Mouse (Mus musculus): Measurements from ENCODE around the gene Ccdc78.
"Not testable (repeated sequence)": the region's sequence is repeated elsewhere in the genome, so short reads cannot be mapped to it uniquely, and the experiment has no call there.

The Ccdc78 gene

DNA sequence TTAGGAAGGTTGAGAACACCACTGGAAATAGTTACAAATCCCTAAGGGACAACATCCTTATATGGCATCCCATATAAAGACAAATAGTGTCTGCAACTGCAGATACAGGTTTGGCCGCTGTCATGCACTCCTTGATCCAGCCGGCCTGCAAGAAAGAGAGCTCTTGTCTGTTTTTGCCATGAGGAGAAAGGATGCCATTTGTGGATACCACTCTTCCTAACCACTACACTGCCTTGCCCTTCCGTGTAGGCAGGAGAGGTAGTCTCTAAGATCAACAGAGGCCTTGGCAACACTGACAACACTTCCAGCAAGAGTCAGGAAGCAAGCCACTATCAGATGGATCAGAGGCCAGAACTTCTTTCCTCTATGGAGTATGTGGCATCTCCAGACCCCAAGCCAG, at the start of gene Ccdc78:
Gene Ccdc78 (plus strand): TSS at position 301 of the 400 bp plus-strand sequence.
- no peak for DNase-seq (ENCODE audit: low read depth, low spot score)

DNA sequence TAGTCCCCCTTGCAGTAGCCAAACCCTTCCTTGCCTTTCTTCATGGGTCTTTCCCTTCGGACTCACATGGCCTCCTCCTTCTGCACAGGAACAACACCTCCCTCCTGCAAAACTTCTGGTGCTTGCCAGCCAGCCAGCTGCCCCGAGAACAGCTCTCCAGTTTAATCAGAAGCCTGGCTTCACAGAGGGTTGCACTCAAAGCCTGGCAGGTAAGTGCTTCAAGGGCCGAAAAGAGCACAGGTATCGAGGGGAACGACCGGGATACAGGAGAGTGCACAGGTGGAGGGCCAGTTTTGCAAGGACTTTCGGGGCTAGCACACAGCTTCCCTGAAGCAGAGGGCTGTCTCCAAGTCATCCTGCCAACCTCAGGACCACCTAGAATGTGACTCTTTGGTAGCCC, 47.5 kb upstream of the Ccdc78 start:
- no peak for DNase-seq (ENCODE audit: low read depth, low spot score)

DNA sequence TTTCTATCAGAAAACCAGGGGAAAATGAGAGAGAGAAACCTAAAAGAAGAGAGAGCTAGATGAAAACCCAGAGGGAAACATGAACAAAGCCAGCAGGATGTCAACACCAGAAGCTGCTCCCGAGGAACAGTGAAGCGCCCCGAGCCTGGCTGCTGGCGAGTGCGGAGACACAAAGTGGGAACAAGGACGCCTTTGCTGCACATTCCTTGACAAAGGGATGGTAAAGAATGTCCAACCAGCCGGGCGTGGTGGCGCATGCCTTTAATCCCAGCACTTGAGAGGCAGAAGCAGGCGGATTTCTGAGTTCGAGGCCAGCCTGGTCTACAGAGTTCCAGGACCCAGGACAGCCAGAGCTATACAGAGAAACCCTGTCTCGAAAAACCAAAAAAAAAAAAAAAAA, 44.9 kb upstream of the Ccdc78 start:
- DNase-seq (ENCODE audit: low read depth, low spot score): not testable (repeated sequence)

DNA sequence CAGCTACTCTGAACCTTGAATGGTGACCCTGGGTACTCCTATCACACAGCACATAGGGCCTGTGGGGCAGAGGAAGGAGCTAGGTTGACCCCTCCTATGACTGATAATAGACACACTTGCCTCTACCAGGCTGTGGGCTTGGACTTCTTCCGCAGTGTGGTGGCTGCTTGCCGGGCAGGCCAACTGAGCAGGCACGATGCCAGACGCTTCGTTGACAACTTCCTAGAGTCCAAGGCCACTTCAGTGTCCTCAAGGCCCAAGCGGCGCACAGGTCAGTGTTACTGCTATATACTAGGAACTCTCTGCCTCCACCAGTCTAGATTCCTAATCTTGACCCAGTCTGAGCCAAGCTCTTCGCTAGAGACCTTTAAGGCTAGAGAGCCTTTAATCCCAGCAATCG, 42.5 kb upstream of the Ccdc78 start:
- DNase-seq (ENCODE audit: low read depth, low spot score): no peak

DNA sequence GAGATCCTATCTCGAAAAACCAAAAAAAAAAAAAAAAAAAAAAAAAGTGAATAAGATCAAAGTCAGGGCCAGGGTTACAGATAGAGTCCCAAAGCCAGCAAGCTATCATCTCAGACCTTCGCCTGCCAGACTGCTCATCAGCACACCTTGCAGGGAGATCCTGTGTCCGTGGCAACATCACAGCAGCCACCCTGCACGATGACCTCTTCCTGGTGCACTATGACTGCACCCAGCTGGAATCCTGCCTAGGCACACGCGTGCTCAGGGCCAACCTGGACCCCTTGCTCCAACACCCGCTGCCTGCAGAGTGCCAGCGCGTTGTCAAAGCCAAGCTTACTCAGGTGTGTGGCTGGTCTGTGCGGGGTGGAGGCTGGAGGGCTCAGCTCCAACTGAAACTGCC, 42.1 kb upstream of the Ccdc78 start:
- DNase-seq (ENCODE audit: low read depth, low spot score): no peak

DNA sequence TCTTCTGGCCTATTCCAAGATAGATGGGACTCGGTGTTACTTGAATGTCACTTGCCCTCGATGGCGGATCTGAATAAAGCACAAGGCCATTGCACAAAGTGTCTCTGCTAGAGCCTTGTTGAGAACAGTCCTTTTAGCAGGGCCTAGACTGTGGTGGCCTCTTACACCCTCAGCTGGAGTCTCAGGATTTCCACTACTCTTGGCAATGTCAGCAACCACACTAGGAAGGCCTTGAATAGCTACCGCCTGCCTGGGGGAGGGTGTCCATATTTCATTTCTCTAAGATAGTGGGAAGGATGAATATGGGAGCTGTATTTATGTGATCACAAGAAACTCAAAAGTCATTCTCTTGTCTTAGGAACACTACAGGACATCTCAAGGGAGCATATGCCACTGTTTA, 38.1 kb upstream of the Ccdc78 start:
- no peak for DNase-seq (ENCODE audit: low read depth, low spot score)

DNA sequence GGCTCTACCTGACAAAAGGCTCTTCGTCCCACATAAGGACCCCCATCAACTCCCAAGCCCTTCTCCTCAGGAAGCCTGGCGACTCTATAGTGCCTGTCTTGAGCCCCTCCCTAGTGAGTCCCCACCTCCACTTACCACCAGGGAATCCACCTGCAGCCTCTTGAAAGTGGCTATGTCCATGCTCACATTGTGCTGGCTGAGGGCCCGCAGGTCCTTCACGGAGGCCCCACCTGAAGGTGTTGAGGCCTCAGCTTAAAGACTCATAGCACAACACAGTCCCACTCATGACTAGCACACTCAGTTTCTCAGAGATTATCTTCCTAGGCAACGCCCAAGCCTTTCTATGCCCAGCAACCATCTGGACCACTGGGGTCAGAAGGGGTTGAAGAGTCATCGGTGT, 37.1 kb upstream of the Ccdc78 start:
- DNase-seq (ENCODE audit: low read depth, low spot score): no peak

DNA sequence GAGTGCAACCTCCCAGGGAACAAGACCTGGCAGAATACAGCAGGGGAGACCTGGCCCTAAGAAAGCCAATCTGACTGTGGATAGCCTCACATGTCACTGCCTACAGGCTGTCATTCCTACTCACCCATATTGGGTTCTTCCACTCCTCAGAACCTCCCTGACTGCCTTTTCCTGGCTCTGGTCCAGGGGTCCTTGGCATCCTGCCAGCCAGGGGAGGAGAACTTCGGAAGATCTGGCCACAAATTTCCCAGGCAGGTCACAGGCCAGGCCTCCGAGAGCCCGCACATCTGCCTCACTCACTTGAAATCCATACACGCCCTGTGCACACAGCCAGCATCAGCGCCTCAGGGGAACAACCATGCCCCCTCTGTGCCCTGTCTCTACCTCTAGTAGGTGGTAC, 34.9 kb upstream of the Ccdc78 start:
- no peak for DNase-seq (ENCODE audit: low read depth, low spot score)

DNA sequence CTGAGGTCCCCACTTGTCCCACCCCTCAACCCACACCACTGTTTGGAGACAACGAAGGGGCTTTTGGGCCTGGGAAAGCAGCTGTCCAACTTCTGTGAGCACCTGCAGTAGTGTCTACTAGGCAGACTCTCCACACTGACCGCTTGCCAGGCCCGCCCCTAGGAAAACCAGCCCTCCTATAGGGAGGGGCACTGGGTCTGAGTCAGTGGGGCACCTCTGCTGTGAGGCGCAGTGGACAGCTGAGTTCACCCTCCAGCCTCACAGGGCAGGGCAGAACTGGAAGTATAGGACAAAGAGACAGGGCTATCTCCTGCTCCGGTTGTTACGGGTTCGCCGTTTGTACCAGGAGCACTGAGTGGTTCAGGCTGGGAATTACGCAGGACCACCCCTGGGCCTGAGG, 32.1 kb upstream of the Ccdc78 start, which contains the start of gene Msln:
Gene Msln (minus strand): TSS at position 138 of the 400 bp plus-strand sequence.
- no peak for DNase-seq (ENCODE audit: low read depth, low spot score)

DNA sequence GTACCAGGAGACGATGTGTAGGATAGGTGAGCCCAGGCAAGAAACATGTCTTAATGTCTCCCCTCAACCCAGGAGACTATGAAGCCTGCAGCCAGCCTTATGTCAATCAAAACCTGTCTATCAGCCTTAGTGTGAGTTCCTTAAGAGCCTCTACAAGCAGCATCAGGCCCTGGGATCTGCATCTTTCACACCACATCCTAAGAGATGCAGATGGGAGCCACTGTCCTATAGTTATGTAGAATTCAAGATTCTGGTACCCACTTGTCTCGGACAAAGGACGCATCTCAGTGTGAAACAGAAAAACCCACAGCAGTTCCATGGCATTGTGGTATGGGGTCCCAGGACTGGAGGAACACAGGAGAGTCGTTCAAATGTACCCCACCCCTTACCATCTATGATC, 31.3 kb upstream of the Ccdc78 start:
- no peak for DNase-seq (ENCODE audit: low read depth, low spot score)

DNA sequence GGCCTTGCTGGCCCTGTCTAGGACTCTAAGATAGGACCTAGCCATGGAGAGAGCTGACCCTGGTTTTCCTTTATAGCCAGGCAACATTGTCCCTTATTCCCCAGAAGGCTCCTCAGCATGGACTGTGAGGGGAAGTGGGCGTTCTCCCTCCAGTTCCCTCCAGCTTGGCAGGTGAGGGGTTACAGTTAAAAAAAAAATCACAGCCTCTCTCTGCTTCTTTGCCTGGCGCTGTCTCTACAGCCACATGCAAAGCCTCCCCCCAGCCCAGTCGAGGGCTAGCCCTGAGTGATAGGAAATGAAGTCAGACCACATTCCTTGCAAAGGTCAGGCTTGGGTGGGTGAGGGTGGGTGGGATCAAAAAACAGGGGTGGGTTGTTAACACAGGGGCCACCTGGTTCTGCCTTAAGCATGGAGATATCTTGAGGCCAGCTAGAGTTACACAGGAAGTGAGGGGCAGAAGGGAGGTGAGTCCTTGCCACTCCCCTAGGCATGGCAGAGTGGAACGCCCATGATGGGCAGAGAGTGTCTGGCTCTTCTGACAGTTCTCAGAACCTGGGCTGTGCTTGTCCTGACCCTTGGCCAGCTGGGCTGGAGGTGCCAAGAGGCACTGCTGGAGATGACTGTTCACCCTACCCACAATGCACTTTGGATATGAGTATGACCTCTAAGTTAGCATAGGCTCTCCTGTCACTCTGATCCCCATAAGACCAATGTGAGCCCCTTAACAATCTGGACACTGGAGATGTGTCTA, 30.6 kb upstream of the Ccdc78 start:
- no peak for DNase-seq (ENCODE audit: low read depth, low spot score)

DNA sequence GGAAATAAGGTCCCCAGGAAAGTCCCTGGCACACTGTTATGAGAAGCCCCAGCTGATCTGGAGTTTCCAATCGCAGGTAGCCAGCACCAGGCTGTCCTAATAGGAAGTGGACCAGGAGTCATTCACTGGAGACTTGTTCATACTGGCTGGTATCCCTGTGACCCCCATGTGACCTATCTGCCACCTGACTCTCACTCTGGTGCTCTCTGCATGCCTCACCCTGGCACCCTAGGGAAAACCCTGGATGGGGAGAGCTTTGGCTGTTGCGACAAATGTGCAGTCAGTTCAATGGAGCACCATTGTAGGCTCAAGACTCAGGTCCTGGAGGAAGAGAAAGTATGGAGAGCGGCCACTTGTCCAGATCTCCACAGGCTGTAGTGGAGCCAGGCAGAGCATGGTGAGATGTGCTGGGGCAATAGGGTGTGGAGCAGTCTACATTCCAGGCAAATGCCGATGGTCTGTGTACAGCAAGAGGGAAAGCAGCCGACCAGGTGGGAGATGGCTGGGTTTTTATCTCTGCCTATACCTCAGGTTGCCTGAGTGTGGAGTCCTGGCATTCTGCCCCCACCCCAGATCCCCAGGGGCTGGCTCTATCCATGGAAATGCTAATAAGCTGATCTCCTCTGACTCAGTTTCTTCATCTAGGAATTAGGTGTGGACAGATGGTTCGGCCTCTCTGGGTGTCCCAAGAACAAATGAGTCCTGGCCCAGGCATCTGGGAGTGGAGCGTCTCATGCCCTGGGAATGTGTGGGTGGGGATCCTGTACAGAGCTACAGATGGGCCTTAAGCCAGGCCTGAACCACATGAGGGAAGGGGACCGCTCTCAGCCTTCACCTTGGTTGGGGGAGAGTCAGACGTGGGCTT, 29.8 kb upstream of the Ccdc78 start:
- no peak for DNase-seq (ENCODE audit: low read depth, low spot score)

DNA sequence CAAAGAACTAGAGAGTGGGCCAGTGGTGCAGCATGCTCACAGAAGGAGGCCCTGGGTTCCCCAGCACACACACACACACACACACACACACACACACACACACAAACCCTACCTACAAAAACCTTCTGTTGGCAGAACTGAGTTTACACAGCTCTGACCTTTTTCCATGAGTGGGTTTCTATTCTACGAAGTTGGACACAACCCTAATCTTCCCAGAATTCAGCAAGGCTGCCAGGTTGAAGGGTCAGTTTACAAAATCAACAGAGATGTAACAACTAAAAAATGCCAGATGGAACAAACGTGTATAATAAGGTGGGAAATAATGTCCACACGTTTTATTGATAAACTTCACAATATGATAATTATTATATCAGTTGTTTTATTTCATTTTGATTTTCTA, 28.7 kb upstream of the Ccdc78 start:
- no peak for DNase-seq (ENCODE audit: low read depth, low spot score)

DNA sequence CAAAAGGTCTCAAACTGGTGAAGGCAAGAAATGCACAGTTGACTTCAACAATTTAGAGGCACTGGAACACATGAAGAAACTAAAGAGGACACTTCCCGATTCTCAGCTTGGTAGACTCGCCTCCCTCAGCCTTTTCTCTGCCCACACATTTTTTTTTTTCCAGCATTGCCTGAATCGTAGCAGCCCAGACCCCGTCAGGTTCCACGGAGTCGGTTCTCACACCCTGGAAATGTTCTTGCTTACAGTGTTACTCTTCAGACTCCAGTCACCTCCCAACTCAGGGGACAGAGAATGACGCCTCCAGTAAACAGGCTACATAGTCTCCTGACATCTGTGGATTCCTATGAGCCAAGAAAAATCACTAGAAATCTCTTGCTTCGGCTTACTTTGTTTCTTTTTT, 26.2 kb upstream of the Ccdc78 start:
- no peak for DNase-seq (ENCODE audit: low read depth, low spot score)

DNA sequence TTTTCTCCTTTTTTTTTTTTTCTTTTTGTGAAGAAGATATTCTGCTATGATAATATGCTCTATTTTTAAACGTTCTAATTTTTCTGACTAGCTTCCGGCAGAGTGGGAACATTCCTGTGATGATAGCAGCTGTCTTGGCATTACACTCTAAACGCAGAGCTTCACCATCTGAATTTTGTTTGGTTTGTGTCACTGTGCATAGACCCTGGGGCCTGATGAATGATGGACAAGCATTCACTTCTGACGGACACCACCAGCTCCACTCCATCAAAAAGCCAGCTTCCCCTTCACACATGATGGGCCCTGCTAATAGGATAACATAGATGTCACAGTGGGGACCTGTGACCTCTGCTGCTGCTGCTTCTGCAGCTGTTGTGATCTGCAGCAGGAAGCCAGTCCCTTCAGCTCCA, 24.8 kb upstream of the Ccdc78 start:
- no peak for DNase-seq (ENCODE audit: low read depth, low spot score)

DNA sequence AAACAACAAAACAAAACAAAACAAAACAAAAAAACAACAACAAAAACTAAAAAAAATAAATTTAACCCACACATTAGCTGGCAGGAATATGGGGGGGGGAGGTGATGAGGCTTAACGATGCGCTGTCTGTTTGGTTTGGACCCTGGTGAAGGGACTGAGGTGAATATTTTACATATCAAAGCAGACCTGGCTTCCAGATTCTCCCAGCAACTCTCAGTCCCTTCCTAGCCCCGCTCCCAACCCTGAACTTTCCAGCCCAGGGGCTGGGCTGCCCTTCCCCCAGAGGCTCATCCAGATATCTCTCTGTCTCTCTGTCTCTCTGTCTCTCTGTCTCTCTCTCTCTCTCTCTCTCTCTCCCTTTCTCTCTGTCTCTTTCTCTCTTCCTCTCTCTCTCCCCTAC, 23.8 kb upstream of the Ccdc78 start:
- no peak for DNase-seq (ENCODE audit: low read depth, low spot score)

DNA sequence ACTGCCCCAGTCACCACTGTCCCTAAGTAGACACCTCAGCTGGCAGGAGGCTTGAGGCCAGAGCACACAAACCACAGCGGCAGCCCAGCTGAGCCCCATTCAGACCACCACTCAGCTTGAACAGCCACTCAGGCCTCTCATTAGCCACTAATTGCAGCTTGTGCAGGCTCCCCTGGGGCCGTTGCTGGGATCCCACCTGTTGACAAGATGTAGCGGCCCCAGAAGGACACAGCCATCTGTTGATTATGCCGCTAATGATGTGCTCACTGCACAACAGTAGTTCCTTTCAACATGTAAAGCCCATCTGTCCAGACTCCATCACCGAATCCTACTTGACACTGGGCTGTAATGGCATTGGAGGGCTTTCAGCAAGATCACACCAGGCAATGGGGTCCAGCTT, 20.5 kb upstream of the Ccdc78 start:
- no peak for DNase-seq (ENCODE audit: low read depth, low spot score)

DNA sequence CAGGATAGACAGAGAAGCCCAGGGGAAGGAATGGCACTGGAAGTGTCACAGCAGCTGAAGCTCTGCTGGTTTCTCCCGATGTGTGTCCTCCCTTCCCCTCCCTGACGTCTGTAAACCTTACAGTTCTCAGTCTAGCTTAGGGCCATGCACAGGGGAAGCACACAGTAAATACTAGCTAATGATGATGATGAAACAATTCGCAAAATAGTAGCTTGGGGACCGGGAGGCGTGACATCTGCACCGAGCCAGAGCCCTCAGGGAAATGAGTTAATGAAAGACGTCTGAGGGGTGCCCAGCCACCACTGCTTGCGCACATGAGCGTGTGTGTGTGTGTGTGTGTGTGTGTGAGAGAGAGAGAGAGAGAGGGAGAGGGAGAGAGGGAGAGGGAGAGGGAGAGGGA, 17.0 kb upstream of the Ccdc78 start:
- DNase-seq (ENCODE audit: low read depth, low spot score): no peak

DNA sequence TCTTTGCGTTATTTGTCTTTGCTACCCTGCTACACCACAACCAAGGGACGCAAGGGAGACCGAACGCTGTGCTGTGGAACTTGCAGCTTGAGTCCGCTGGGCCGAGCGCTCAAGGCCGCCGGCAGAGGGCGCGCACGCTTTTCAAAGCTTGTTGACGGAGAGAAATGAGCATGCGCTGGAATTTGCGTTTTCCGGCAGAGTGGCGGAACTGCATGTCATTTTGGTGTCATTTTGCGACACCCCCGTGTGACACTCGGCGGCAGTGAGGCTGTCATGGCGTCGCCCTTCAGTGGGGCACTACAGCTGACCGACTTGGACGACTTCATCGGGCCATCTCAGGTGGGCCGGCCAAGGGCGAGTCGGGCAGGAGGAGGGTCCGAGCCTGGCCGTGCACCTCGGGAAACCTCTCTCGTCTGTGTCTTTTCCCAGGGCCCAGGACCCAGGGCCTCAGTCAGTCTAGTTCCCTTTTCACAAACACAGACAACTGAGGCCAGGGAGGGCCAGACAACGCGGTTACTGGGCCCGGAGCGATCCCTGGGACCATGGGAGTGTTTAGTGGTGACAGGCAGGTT, 12.7 kb upstream of the Ccdc78 start, which contains the start of gene Narfl:
Gene Narfl (plus strand): TSS at position 228 of the 572 bp plus-strand sequence.
- DNase-seq (ENCODE audit: low read depth, low spot score): peak; percentile 97

DNA sequence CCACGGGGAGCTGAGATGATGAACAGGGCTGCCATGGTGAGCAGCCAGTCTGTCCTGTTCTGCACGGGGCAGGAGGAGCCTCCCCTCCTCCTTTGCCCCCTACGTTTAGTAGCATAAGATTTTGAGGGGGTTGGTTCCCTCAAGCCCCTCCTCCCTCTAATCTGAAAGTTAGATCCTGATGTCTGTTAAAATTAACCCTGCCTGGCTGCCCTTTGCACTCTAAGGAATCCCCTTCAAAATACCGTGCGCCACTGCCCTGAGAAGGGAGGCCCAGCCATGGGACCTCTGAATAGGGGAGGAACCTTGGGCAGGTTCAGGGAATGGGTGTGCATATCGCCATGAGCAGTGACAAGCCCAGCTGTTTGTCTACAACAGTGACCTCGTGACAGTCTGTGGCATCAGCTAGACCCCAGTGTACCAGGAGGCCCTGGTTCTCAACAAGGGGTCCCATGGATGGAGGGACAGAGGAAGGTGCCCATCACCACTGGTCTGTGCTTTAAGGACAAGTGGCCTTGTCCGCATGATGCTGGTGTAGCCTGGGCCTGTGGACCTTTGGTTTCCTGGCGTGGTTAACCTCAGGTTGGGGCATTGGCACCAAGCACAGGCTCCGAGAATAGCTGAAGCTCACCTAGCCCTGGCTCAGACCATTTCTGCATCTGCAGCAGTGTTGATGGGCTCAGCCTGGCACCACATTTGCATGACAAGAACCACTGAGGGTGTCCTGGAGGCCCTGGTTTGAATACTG, 10.9 kb upstream of the Ccdc78 start:
- DNase-seq (ENCODE audit: low read depth, low spot score): no peak

DNA sequence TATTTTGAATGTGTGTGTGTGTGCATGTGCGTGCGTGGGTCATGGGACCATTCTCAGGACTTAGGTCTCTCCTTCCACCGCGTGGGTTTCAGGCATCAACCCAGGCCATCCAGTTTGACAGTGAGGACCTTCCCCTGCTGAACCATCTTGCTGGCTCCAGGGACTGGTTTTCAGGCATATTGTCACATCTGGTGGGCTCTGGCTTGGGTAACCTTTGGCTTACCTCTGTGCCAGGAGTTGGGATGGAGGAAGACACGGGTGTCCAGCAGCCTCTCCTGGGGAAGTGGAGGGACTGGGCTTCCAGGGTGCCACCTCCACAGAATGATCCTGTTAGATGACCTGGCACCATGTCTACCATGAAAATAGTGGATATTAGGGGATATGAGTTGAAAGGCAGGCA, 8.4 kb upstream of the Ccdc78 start:
- no peak for DNase-seq (ENCODE audit: low read depth, low spot score)

DNA sequence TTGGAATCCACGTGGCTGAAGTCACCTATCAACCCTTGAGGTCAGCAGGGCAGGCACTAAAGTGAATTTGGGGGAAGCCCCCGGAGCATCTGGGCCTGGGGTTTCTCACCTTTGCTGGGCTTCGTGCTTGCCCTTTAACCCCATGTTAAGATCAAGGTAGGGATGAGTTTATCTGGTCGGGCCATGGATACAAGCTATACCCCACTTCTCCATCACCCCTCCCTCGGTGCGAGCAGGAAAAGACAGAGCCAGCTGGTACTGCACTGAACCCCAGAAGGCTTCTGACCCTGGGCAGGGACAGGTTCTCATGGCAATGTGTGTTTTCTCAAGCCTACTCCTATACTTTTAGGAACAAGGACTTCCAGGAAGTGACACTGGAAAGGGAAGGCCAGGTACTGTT, 5.0 kb upstream of the Ccdc78 start:
- DNase-seq (ENCODE audit: low read depth, low spot score): no peak

All from skeletal muscle tissue, adult 2 months (tissue).